Mouse (Mus musculus): ENCODE data around the gene Angptl7.

- TF ChIP-seq CTCF (IDR thresholded peaks at IDR 0.05; ENCODE audit: extremely low read depth, insufficient read length, insufficient replicate concordance, low read depth, low read length), result no peak
- TF ChIP-seq POLR2A (IDR thresholded peaks at IDR 0.05; ENCODE audit: low read depth, low read length), result no peak
Observed at GRCm38 (mm10) chr4:148549106-148549505, 48.8 kb upstream of the Angptl7 start.

Measured in small intestine, adult 2 months (tissue).